Mouse (Mus musculus) hindbrain, embryonic 12.5 days (tissue): Measurements from ENCODE around the gene Tcte1. TPM values are rescaled to one million over a fixed set of nuclear protein-coding genes. Genes with fewer than 3 reads are reported as not detected.

Experiments used
- ATAC-seq: fragments of 200-750 bp; cut with Nextera tagmentation; 2 replicates; pipeline ENCODE4 v1.8.0; 2017; ENCODE audit warnings: moderate TSS enrichment; ENCODE audit not compliant: low FRiP score
- H3K27ac ChIP-seq: fragments of 300-500 bp; sonication (generic); 2 replicates; pipeline ENCODE4 v1.5.1; 2016; ENCODE audit warnings: mild to moderate bottlenecking
- H3K27me3 ChIP-seq: fragments of 300-500 bp; sonication (generic); 2 replicates; pipeline ENCODE4 v1.6.1; 2016; ENCODE audit warnings: mild to moderate bottlenecking
- H3K36me3 ChIP-seq: fragments of 300-500 bp; sonication (generic); 2 replicates; pipeline ENCODE4 v1.6.1; 2016; ENCODE audit warnings: mild to moderate bottlenecking
- H3K4me1 ChIP-seq: fragments of 300-500 bp; sonication (generic); 2 replicates; pipeline ENCODE4 v1.6.1; 2016
- H3K4me2 ChIP-seq: fragments of 300-500 bp; sonication (generic); replicated peaks from 2 replicates; pipeline ENCODE4 v1.6.1; 2016; ENCODE audit warnings: mild to moderate bottlenecking
- H3K4me3 ChIP-seq: fragments of 300-500 bp; sonication (generic); 2 replicates; pipeline ENCODE4 v1.5.1; 2016; ENCODE audit warnings: mild to moderate bottlenecking
- H3K9ac ChIP-seq: fragments of 300-500 bp; sonication (generic); 2 replicates; pipeline ENCODE4 v1.6.1; 2016; ENCODE audit warnings: mild to moderate bottlenecking, moderate library complexity
- H3K9me3 ChIP-seq: fragments of 300-500 bp; sonication (generic); replicated peaks from 2 replicates; pipeline ENCODE4 v1.6.1; 2016; ENCODE audit warnings: mild to moderate bottlenecking
- WGBS: fragments of 180-500 bp; shearing (Covaris S2); methylation state at CpG from one replicate; pipeline ENCODE4 v1.1.7; 2016; 5-methylcytosine and 5-hydroxymethylcytosine counted together
- polyA plus RNA-seq: library from polyadenylated mRNA; unstranded; fragments of >200 nt; fragmentation: Nextera tagmentation; extraction: Ambion mirVana; gene quantifications from 2 replicates; pipeline ENCODE4 v1.2.1, GENCODE M21; 2016

The Tcte1 gene
- polyA plus RNA-seq, 1 experiment from 2014 or later: 2.3 TPM

- Histone ChIP-seq H3K4me2 (0 out of 2 replicates have a peak overlapping the region, but pooled peaks have one; percentile 8), H3K9me3 (no peaks in the 10 kb centered on the region), H3K36me3 (0 out of 2 replicates have a peak, but pooled peaks cover 11% of the 10 kb centered on the region), H3K27ac (peak overlapping the region; percentile 35), H3K9ac (peak overlapping the region; percentile 23; the same call in 1 of the 2 replicates), H3K4me1 (peaks cover 26% of the 10 kb centered on the region), H3K27me3 (no peaks in the 10 kb centered on the region), H3K4me3 (no peak overlapping the region)
- 16% methylated on average over 14 of the region's 14 CpGs for WGBS
- ATAC-seq: peak; percentile 49
Measured at GRCm38 (mm10) chr17:45584939-45585678, 61.9 kb downstream of the Tcte1 start.

- no peak overlapping the region for H3K9ac ChIP-seq
- peak overlapping the region; percentile 35 for H3K27ac ChIP-seq
- H3K4me1 ChIP-seq: peaks cover 26% of the 10 kb centered on the region
- H3K36me3 ChIP-seq: 0 out of 2 replicates have a peak, but pooled peaks cover 11% of the 10 kb centered on the region
- H3K4me2 ChIP-seq: 0 out of 2 replicates have a peak overlapping the region, but pooled peaks have one; percentile 8
- no peaks in the 10 kb centered on the region for H3K9me3 ChIP-seq
- H3K27me3 ChIP-seq: no peaks in the 10 kb centered on the region
- no peak for ATAC-seq
- no peak overlapping the region for H3K4me3 ChIP-seq
- WGBS: 66% methylated on average over 23 of the region's 23 CpGs
Measured at GRCm38 (mm10) chr17:45585725-45586448, 62.7 kb downstream of the Tcte1 start.

- Histone ChIP-seq H3K9ac (no peak overlapping the region), H3K36me3 (0 out of 2 replicates have a peak, but pooled peaks cover 11% of the 10 kb centered on the region), H3K4me2 (no peak overlapping the region), H3K4me1 (peaks cover 23% of the 10 kb centered on the region), H3K9me3 (no peaks in the 10 kb centered on the region), H3K4me3 (no peak overlapping the region), H3K27ac (no peak overlapping the region), H3K27me3 (no peaks in the 10 kb centered on the region)
- 98% methylated on average over 3 of the region's 3 CpGs for WGBS
- ATAC-seq: no peak
Measured at GRCm38 (mm10) chr17:45586449-45586837, 63.2 kb downstream of the Tcte1 start.

GRCm38 (mm10) chr17:45588370-45588769 is 65.1 kb downstream of the Tcte1 start:
- Histone ChIP-seq H3K4me3 (no peak overlapping the region), H3K4me2 (no peak overlapping the region), H3K9ac (no peak overlapping the region), H3K27ac (no peak overlapping the region), H3K4me1 (peaks cover 39% of the 10 kb centered on the region), H3K9me3 (no peaks in the 10 kb centered on the region), H3K36me3 (0 out of 2 replicates have a peak, but pooled peaks cover 11% of the 10 kb centered on the region), H3K27me3 (peaks cover 8% of the 10 kb centered on the region)
- 90% methylated on average over 7 of the region's 7 CpGs for WGBS
- no peak for ATAC-seq

GRCm38 (mm10) chr17:45589236-45589635 is 66.0 kb downstream of the Tcte1 start:
- no peaks in the 10 kb centered on the region for H3K9me3 ChIP-seq
- 0 out of 2 replicates have a peak, but pooled peaks cover 11% of the 10 kb centered on the region for H3K36me3 ChIP-seq
- H3K4me1 ChIP-seq: peaks cover 43% of the 10 kb centered on the region
- no peak overlapping the region for H3K4me3 ChIP-seq
- peaks cover 17% of the 10 kb centered on the region for H3K27me3 ChIP-seq
- ATAC-seq: no peak
- H3K4me2 ChIP-seq: no peak overlapping the region
- no peak overlapping the region for H3K27ac ChIP-seq
- 97% methylated on average over 7 of the region's 7 CpGs for WGBS
- no peak overlapping the region for H3K9ac ChIP-seq

- Histone ChIP-seq H3K4me3 (no peak overlapping the region), H3K4me2 (no peak overlapping the region), H3K27me3 (peaks cover 23% of the 10 kb centered on the region), H3K9me3 (no peaks in the 10 kb centered on the region), H3K27ac (no peak overlapping the region), H3K36me3 (0 out of 2 replicates have a peak, but pooled peaks cover 11% of the 10 kb centered on the region), H3K4me1 (peaks cover 43% of the 10 kb centered on the region), H3K9ac (no peak overlapping the region)
- WGBS: 93% methylated on average over 8 of the region's 8 CpGs
- no peak for ATAC-seq
Measured at GRCm38 (mm10) chr17:45589844-45590243, 66.6 kb downstream of the Tcte1 start.

- peaks cover 43% of the 10 kb centered on the region for H3K4me1 ChIP-seq
- WGBS: 72% methylated on average over 6 of the region's 6 CpGs
- ATAC-seq: no peak
Measured at GRCm38 (mm10) chr17:45590410-45590809, 67.2 kb downstream of the Tcte1 start.

GRCm38 (mm10) chr17:45591701-45592605 is 68.7 kb downstream of the Tcte1 start:
- 0 out of 2 replicates have a peak, but pooled peaks cover 2% of the 10 kb centered on the region for H3K36me3 ChIP-seq
- H3K9me3 ChIP-seq: no peaks in the 10 kb centered on the region
- peaks cover 43% of the 10 kb centered on the region for H3K4me1 ChIP-seq
- H3K4me2 ChIP-seq: peak overlapping the region; percentile 86
- peaks cover 30% of the 10 kb centered on the region for H3K27me3 ChIP-seq
- H3K27ac ChIP-seq: no peak overlapping the region
- no peak overlapping the region for H3K4me3 ChIP-seq
- 0 out of 2 replicates have a peak overlapping the region, but pooled peaks have one; percentile 41 for H3K9ac ChIP-seq
- no peak for ATAC-seq
- 53% methylated on average over 16 of the region's 16 CpGs for WGBS

More at GRCm38 (mm10) chr17:45590410-45590809, 67.2 kb downstream of the Tcte1 start:
- Histone ChIP-seq H3K9ac (no peak overlapping the region), H3K9me3 (no peaks in the 10 kb centered on the region), H3K4me2 (no peak overlapping the region), H3K4me3 (no peak overlapping the region), H3K36me3 (0 out of 2 replicates have a peak, but pooled peaks cover 11% of the 10 kb centered on the region), H3K27ac (no peak overlapping the region), H3K27me3 (peaks cover 27% of the 10 kb centered on the region)

Other genes starting within 250 kb of the Tcte1 start
- gene Cdc5l, start 89.7 kb upstream of the Tcte1 start, polyA plus RNA-seq: 75.2 and 75.9 TPM in 2 replicates
- 0.62 and 1.4 TPM in 2 replicates for gene Spats1, start 48.0 kb upstream of the Tcte1 start, polyA plus RNA-seq
- gene Aars2, start 16.6 kb upstream of the Tcte1 start, polyA plus RNA-seq: 23.0 and 23.4 TPM in 2 replicates
- gene Tmem151b, start 26.2 kb downstream of the Tcte1 start, polyA plus RNA-seq: 12.3 and 13.0 TPM in 2 replicates
- 7.0 and 7.7 TPM in 2 replicates for gene Nfkbie, start 32.3 kb downstream of the Tcte1 start, polyA plus RNA-seq
- 90.6 and 92.4 TPM in 2 replicates for gene Slc35b2, start 40.4 kb downstream of the Tcte1 start, polyA plus RNA-seq
- gene Hsp90ab1, start 49.8 kb downstream of the Tcte1 start, polyA plus RNA-seq: 1,350 and 1,487 TPM in 2 replicates
- gene Slc29a1, start 76.2 kb downstream of the Tcte1 start, polyA plus RNA-seq: 44.4 and 47.2 TPM in 2 replicates
- gene Mymx, start 78.7 kb downstream of the Tcte1 start, polyA plus RNA-seq: 1.6 and 5.0 TPM in 2 replicates
- 1.4 and 2.4 TPM in 2 replicates for gene Capn11, start 135.9 kb downstream of the Tcte1 start, polyA plus RNA-seq
- gene Mrpl14, start 162.9 kb downstream of the Tcte1 start, polyA plus RNA-seq: 98.1 and 110 TPM in 2 replicates
- 102 TPM in 2 replicates for gene Tmem63b, start 163.5 kb downstream of the Tcte1 start, polyA plus RNA-seq
- gene 1600014C23Rik, start 210.4 kb downstream of the Tcte1 start, polyA plus RNA-seq: not detected in 2 replicates